Mouse (Mus musculus) urinary bladder, postnatal 10 days (tissue): ENCODE measurements around the gene Osbpl9.

Source experiments
- DNase-seq: peaks from one replicate; pipeline ENCODE4 v3.0.0; 2022; ENCODE audit warnings: low spot score

The Osbpl9 gene

DNA sequence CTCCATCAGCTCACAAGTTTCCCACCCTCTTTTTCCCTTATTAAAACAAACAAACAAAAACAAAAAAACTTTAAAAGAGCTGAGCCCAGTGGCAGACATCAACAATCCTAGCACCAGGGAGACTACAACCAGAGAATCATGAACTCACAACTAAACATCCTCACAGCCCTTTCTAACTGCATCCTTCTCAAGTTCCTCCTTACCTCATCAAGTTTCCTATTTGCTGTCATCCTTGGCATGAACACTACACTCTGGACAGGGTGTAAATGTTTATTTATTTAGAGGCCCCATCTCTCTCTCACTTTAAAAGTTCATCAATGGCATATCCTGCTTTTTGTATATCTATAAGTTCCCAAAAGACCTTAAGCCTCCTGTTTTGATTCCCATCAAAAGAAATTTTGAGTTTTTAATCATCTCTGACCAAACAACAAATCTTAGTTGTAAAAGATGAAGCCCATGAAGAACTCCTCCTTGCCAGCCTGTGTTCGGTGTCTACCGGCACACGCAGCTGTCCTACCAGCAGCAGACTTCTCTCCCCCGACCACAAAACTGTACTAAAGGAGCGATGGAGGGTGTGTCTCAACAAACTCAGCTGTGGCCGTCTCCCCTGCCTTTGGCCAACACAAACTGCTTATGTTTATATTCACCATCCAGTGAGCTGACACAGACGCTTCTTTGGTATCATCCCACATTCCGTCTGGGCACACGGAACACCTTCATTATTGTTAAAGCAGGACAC, 98.8 kb downstream of the Osbpl9 start:
- no peak for DNase-seq

DNA sequence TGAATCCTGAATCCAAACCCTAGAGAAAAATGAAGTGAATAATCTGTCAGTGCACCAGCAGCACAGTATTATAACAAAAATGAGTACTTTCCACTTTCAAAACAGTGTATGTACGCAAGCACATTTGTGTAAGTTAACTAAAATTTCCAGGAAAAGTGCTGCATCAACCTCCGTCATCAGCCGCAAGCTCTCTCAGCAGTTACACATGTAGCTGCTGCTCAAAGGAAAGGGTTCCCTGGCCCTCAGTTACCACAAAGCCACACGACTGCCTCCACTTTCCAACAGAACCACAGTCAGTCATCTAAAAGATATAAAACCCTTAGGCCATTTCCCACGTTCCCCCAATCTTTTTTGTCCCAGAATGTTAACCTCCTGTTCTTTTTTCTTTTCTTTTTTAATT, 99.5 kb downstream of the Osbpl9 start:
- no peak for DNase-seq

DNA sequence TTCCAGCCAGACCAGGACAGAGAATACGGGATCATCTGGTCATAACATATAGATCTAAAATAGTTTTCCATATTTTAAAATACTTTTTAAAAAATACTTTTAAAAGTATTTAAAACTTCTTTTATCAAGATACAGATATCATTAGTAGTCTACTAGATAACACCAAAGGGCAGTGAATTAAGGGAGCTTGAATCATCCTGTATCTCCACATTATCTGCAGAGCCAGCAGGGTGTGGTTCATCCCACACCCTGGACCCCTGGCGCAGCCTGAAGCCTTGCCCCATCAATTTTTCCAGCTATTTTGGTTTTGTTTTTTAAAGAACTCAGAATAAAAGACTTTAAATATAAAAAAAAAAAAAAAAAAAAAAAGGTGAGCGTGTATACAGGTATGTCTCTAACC, 103.2 kb downstream of the Osbpl9 start:
- DNase-seq: no peak

DNA sequence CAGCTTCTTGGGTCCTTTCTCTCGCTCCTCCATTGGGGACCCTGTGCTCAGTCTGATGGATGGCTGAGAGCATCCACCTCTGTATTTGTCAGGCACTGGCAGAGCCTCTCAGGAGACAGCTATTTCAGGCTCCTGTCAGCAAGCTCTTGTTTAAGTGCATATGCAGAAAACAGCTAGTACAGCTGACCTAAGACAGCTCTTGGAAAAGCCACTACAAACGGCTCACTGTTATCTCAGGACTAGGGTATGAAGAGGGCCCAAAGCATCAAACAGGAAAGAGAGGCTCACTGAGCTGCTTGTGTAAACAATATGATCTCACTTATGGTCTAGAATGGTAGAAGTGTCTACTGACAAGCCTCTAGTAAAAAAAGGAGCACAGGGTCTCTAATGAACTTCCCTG, 107.8 kb downstream of the Osbpl9 start:
- no peak for DNase-seq

DNA sequence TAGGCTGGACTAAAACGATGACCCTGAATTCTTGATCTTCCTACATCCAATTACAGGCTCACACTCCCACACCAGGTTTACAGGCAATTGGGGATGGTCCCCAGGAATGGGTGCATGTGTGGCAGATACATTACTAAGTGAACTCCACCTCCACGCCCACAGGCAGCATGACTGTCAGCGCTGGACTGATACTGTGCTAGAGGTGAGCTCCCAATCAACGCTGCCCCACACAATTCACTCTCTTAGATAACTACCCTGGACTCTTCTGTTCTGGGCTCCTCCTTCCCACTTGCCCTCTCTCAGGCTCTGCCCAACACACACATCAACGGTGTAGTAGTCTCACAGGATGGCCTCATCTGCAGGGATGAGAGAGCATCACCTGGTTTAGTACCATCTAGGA, 109.7 kb downstream of the Osbpl9 start:
- no peak for DNase-seq

DNA sequence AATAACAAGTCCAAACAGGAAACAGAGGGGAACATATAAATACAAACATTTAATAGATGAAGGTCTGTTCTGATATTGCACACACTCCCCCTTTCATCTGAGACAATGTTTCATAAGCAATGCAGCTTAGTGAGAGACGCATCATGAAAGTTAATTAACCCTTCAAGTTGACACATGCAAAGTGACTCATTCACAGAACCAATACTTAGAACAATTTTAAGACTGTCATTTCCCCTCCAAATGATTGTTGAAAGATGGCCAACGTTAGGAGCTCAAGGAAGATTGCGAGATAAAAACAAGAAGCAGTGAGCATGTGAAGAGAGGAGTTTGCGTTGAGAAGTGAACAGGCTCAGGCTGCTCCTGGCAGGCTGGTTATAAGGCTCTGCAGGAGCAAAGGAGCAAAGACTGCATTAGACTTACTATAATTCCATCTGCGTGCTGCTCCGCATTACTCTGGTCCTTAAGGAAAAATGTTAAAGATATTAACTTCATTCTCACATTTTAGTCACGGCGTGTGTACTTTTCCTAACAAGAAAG, 110.8 kb downstream of the Osbpl9 start:
- DNase-seq: no peak

DNA sequence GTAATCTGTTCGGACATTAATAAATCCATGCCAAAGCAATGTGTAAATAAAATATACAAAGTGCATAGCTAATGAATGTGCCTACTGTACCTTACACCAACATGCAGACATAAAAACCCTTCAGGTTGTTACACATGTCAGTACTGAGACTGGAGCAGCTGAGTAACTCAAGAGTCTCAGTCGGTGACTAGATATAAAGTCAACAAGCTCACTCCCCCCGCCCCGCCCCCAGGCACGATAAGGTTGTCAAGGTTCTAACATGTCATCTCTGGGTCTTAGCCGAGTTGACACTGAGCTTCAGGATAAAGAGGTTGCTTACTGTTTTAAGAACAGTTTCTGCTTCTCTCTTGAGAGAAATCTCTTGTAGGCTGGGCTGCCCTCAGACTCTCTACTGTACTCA, 112.1 kb downstream of the Osbpl9 start:
- no peak for DNase-seq

DNA sequence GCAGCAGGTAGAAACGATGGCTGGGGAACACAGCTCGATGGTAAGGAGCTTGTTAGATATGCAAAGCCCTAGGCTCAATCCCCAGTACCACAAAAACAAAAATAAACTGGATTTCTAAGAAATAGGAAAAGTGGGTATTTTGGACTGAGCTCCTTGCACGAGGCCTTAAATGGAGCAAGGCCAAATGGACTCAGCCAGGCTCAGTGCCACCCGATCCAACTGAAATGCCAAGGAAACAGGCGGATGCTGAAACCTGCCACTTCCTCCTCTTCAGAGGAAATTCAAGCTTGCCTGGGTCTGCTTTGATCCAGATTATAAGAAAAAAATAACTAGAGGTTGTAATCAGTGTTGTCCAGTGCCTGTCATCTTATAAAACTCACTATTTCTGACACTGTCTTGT, 112.9 kb downstream of the Osbpl9 start:
- DNase-seq: no peak

DNA sequence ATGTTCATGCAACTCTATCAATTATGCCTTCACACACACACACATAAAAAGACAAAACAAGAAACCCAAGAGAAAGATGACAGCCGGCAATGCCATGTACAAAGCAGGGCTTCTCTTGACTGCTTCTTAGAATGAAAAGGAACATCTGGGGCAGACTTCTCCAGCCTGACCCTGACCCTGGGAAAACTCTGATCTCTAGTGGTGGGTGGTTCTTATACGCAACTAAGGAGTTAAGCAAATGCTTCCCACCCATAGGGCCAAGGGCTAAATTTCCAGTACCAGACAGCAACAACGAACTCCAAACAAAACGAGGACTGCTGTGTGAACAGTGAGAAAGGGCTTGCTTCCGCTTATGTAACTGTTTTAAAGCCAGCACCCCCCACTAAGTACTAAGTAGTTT, 122.0 kb downstream of the Osbpl9 start:
- DNase-seq: no peak

DNA sequence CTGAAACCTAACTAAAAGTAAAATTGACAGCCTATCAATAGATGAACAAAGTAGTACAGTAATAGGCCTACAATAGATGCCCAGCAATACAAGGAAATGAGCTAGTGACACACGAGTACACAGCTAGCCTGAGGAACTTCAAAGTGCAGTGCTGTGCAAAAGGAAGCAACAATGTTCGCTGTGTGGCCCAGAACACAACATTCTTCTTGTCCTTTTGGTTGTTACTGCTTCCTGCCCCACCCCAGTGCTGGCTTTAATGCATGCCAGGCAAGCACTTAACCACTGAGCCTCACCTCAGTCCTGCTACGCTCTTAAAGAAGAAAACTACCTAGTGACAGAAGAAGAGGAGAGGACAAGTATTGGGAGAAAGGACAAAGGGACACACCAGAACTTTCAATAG, 122.4 kb downstream of the Osbpl9 start:
- no peak for DNase-seq

DNA sequence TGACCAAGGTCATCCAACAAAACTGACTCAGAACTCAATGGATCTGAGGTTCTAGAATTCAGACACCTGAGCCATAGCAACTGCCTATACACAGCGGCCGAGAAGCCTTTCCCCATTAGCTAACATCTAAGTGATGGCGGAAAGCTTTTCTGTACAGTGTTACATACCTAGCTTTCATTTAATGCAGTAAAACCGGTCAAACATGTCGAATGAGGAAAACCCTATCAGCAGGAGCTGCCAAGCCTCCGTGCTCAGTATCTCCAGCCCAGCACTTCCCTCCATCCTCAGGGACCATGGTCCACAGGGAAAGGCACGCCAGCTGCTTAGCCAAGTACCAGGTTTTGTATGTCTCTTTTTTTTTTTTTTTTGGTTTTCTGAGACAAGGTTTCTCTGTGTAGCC, 123.1 kb downstream of the Osbpl9 start:
- DNase-seq: no peak

DNA sequence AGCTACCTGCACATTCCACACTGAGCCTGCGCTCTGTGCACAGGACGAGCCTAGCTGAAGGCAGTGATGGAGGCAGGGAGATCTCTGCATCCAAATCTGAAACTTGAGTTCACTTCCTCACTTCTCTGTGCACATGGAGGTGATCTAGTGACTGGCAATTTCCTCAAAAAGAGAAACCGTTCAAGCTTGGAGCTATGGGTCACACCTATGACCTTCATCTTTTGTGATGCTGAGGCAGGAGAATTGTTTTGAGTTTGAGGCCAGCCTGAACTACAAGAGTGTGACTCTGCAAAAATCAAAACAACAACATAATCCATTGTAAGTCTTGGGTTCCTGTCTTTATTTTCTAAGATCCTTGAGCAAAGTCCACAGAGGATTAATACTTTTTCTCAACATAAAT, 128.8 kb downstream of the Osbpl9 start:
- DNase-seq: no peak

DNA sequence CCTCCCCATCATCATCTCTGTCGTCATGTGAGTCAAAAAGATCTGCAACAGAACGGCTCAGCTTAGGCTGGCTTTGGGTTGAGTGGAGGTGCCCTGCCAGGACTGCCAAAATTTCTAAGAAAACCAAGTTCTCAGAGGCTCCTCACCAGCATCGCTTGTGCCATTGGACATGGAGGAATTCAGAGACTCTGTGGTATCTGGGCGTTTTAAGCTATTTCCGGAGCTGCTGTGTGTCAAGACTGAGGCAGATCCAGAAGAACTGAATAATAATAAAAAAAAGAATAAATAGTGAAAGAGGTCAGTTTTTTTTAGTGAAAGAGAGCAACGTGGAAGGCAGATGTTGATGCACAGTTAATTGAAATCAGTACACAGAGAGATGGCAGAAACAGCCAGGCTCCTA, 129.2 kb downstream of the Osbpl9 start:
- no peak for DNase-seq

DNA sequence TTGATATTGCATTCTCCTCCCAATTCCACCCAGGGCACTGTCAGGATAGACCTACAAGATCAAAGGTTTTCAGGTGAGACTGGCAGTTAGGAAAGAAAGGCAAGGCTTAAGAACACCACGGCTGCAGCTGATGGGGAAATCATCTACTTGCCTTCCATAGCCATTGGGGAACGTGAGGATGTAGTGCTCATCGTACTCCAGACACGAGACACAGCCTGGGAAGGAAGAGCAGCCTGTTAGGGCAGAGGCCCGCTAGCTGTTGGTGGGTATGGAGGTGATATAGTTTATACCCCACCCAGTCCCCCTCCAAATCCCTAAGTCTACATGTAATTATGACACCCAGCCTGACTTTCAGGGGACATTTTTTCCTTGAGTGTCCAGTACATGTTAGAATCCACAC, 136.4 kb downstream of the Osbpl9 start:
- no peak for DNase-seq

DNA sequence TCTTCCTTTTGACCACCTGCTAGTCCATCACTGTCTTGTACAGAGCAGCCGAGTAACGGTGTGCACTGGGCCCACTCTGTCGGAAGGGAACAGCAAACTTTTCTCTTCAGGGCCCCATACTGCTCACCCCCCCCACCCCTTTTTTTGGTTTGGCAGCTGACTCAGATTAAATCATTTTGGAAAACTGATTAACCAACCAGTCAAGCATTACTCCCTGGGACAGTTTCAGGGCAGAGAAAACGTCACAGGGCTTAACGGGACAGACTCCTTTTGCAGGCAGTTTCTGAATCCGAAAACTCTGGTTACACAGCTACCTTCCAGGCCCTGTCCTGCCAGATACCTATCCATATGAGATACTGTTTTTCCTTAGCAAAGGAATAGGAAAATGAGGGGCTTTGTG, 137.1 kb downstream of the Osbpl9 start:
- no peak for DNase-seq

DNA sequence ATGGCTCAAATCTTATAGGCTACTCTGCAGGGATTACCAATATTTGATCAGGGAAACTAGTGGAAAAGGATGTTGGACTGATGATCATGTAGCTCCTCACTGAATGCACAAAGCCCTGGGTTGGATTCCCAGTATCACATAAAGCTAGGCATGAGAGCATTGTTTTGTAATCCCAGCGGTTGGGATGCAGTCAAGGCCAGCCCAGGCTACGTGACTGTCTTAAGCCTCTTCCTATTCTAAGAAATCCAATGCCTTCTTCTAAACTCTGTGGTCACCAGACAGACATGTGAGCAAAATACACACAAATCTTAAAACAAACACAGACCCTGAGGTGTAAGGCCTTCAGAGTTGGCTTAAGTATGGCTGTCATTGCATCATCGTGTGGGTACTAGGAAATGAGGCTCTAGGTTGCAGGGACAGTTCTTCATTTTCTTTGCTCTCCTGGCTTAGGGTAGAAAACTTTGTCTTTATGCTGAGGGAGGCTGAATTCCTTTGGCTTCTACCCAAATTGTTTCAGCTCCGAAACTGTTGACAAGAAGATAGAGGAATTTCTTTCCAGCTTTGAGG, 142.7 kb downstream of the Osbpl9 start:
- DNase-seq: no peak

DNA sequence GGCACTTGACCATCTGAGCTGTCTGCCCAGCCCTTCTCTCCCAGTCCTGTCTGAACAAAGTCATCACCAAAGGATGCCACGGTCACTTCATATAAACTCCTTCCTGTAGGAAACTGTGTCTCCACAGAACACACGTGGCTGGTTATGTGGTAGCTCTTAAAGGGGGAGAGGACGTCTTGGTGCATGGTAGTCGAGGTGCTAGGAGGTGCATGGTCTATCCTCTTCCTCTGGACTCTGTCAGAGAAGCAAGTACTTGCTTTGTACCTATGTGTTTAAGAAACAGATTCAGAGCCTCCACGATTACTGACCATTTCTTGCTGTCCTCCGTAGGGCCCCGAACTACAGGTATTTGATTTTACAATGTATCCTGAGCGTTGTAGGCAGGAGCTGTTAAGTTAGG, 144.4 kb downstream of the Osbpl9 start:
- DNase-seq: no peak

DNA sequence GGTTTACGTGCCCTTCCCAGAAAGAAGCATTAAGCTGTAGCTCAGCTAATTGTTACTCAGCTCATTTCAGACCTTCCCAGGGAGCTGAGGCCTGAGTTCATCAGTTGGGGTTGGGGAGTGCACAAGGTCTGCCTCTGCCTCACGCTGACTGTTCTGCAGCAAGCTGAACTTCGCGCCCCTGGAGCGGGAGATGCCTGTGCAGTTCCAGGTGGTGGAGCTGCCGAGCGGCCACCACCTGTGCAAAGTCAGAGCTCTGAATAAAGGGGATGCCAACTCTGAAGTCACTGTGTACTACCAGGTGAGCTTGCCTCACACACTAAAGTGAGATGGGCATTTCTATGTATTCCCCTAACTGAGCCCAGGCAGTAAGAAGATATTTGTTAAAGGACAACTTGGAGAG, 145.7 kb downstream of the Osbpl9 start:
- no peak for DNase-seq

DNA sequence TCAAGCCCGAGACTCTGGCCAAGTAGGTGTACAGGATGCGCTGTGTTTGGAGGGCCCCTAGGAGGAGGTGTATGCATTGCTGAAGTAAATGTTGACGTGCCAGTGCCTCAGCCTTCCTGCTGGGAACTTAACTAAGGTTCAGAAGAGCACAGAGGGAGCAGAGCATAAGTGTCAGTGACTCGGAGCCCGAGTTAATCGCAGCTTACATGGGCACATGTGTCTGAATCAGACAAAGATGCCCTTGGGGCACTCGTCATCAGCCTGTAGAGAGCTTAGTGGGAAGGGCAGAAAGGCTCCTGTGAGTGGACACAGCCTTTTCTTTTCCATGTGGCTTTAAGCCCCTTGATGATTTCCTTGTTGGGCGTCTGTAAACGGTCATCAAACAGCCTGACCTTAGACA, 148.1 kb downstream of the Osbpl9 start:
- DNase-seq: no peak

DNA sequence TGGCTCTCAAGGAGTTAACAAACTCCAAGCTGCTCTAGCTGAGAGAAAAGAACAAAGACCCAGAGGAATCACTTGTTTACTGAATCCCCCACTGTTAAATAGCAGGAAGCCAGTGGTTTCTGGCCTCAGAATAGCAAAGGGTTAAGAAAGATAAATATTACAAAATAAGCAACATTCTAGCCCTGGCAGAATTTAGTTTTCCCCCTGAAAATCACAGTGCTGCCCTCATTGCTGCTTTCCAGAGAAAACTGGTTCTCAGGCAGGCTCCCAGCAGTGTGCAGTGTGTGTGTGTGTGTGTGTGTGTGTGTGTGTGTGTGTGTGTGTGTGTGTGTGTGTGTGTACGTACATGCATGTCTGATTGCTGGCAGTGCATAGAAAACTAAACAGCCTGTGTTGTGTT, 149.8 kb downstream of the Osbpl9 start:
- DNase-seq: no peak

DNA sequence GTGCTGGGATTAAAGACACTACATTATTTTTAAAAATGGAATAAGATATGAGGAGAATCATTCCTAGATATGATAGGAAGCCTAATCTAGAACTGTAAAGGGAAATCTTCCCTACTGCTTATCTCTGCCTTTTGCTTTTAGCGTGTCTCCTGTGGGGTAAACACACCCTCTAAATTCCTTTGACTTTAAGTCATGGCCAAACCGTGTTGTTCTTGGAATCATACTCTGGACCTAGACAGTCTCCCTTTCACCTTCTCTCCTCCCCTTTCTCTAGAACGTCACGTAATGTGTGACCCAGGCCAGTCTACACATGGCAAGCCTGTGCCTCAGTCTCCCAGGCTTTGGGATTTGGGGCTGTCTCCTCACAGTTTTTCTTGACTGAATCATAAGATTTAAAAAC, 153.8 kb downstream of the Osbpl9 start:
- DNase-seq: no peak

DNA sequence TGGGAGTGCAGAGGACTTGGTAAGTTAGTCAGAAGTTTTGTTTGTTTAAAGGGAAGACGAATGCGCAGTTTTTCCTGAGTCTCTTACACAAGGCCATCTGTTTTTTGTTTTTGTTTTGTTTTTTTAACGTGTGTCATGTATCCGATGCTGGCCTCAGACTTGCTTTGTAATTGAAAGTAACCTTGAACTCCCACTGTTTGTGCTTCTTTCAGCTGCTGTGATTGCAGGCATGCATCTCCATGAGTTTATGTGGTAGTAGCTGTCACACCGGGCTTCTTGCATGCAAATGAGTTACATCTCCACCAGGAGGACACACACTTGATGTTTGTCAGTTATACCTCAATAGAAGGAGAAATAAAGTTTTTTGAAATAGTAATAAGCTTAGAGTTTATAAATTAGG, 158.3 kb downstream of the Osbpl9 start:
- DNase-seq: no peak

DNA sequence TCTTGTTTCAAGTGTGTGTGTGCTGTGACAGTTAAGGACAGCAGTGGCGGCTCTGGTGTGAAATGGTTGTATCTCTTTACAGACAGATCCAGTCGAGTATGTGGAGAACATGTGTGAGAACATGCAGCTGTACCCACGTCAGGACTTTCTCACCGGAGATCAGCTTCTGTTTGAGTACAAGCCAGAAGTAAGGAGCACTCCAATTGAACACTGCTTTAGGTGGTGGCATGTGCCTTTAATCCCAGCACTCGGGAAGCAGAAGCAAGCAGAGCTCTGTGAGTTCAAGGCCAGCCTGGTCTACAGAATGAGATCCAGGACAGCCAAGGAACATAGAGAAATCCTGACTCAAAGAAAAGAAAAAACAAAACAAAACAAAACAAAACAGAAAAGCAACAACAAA, 158.8 kb downstream of the Osbpl9 start:
- no peak for DNase-seq

DNA sequence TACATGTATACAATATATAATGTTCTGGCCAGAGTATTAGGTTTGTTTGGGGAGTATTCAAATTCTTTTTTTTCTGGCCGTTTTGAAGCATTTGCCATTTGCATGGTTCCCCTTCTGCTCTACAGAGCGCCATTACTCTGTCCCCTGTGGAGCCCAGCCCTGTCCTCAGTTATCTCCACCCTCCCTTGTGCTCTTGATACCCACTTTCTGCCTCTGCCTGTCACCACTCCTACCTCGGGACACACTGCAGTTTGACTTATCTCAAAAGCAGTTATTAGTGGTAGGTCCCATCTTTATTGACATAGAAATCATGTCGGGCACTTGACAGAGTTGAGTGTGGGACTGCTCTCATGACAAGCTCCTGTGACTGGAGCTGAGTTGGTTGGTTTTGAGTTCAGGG, 159.3 kb downstream of the Osbpl9 start:
- DNase-seq: no peak
